Mouse (Mus musculus): ENCODE measurements around the gene Vmn1r237.

Vmn1r237 gene

DNA sequence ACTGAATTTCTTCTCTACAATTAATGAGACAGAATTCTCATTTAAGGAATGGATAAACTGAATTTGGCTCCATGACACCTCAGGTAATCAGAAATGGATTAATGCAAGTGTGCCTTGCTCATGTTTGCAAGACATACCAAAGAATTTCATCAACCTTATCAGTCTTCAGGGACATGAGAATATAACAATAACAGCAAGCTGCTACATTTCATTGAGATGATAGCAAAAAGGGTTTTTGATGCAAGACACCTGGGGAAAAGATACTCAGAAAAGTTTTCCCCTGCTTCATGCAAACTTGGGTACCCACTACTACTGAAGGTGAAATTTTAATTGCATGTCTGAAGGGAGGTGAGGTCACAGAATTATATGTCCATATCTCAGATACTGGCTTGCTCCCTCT lies at the start of gene Vmn1r237:
Vmn1r237 (plus strand) TSS at position 301 of the 400 bp plus-strand sequence.
- no peak for DNase-seq (ENCODE audit: low read depth)

DNA sequence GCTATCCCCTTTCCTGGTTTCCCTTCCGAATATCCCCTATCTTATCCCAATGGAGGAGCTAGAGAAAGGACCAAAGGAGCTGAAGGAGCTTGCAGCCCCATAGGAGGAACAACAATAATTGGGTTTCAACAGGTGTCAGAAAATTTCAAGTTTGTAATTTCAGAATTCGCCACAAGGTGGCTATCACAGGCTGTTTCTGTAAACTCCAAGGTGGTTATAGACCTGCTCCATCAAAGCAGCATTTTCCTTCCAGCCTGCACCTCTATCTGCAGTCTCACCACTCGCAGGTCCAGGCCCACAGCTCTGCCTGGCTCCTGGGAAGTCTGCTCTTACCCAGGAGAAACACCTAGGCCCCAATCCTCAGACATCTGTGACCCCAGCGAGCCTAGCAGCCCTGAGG lies 39.6 kb upstream of the Vmn1r237 start:
- DNase-seq (ENCODE audit: low read depth) = peak; percentile 44

DNA sequence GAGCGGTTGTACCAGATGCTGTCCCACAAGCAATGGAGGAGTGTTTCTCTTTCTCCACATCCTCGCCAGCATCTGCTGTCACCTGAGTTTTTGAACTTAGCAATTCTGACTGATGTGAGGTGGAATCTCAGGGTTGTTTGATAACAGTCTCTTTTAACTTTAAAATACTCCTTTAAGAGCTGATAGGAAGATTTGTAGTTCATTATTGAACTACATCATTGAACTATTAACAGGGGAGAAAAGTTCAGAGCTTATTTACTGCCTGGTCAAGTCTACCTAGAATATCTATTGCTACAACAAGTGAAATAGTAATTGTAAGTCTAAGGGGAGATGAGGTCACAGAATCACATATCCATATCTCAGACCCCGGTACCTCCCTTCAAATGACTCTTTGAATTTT lies 29.0 kb upstream of the Vmn1r237 start, which contains the start of gene Vmn1r236:
Vmn1r236 (plus strand) TSS at position 301 of the 400 bp plus-strand sequence.
- no peak for DNase-seq (ENCODE audit: low read depth)

DNA sequence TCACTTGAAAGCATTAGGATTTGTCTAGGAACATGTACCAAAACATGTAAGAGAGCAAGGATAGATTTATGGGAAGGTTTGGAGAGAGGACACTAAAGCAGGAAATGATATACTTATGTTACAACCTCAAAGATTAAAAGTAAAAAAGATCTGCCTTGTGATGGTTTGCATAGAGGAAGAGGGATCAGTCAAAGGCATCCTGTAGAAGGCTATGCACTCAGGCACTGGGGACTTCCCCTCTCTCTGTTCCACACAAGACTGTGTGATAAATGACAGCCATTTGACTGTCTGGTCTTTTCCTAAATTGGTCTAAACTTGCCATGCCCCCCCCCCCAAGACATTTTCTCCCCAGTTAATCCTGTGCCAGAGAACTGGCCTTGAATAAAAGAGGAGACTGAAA lies 27.3 kb upstream of the Vmn1r237 start:
- DNase-seq (ENCODE audit: low read depth) = no peak

DNA sequence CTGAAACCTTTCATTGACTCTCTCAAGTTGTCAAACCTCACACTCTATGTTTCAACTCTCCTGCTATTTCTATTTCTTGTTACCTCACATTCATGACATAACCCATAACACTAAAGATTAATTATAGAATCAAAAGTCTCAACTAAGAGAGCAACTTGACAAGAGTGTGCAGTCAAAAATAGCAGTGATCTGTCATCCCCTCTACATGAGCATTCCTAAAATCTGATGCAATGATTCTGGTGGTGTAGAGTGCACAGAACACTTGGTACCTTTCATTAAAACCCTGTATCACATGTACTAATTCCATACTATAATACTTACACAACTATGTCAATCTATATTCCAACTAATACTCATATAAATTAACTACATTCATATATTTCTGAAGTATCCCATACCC lies 22.0 kb upstream of the Vmn1r237 start:
- DNase-seq (ENCODE audit: low read depth) = no peak

Data from c-Kit-positive CD71-positive TER-119-negative erythroid progenitor cells, embryonic 14.5 days (primary cell).